Mouse (Mus musculus) effector memory CD4-positive, alpha-beta T cell, adult 5 months (primary cell): Measurements from ENCODE around the gene Klrc2. TPM values are rescaled to one million over a fixed set of nuclear protein-coding genes. Genes with fewer than 3 reads are reported as not detected.

Experiments used
- polyA plus RNA-seq: library from polyadenylated mRNA; unstranded; fragments of 100-300 nt; shearing (Covaris generic); gene quantifications from one replicate; pipeline ENCODE4 v1.2.1, GENCODE M21; 2017

Gene Klrc2
- 5.6 TPM for polyA plus RNA-seq

GRCm38 (mm10) chr6:129660589-129660988 lies at the start of gene Klrc2:
Gene Klrc2, minus strand, starts transcription at chr6:129660689.

DNA sequence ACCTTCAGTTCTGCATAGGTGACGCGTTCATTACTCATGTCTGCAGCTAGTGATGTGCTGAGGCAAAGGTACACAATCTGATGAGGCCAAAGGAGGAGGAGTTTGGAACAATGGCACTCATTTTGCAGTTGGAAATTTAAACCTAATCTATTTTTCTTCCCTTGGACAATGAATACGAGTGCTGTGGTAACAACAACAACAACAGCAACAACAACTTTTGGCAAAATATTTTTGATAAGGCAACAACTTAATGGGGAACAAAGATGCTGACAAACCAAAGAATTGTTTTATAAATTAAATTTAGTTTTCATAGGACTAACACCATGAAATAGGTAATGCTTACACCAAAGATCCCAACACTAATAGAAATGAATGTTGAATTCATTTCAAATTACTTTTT lies 18.4 kb upstream of the Klrc2 start, which contains the start of gene Klrc1:
TSS of gene Klrc1 (minus strand) at position 101 of the 400 bp plus-strand sequence.

DNA sequence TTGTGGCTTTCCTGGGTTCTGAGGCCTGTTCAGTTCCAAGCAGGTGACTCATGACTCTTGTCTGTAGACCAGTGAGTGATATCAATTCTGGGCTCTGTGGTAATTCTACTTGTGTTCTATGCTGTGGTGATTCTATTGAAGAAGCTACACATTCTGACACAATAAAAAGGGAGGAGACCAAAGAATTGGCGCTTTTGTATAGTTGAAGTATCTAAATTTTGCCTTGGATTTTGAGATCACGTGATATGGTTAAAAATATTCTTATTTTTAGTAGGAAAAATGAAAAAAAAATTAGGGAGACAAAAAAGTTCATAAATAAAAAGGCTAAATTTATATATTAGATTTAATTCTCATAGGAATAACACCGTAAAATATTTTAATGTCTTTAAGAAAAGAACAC lies 17.3 kb downstream of the Klrc2 start, which contains the start of gene Klrc3:
TSS of gene Klrc3 (minus strand) at position 101 of the 400 bp plus-strand sequence.

GRCm38 (mm10) chr6:129623735-129624134 lies 36.8 kb downstream of the Klrc2 start, which contains the start of gene Klrk1:
Gene Klrk1, minus strand, starts transcription at chr6:129623864.

Other genes starting within 250 kb of the Klrc2 start
- not detected for gene Clec1a, start 208.7 kb downstream of the Klrc2 start, polyA plus RNA-seq
- 0.10 TPM for gene Olr1, start 153.5 kb downstream of the Klrc2 start, polyA plus RNA-seq
- not detected for gene Tmem52b, start 148.1 kb downstream of the Klrc2 start, polyA plus RNA-seq
- 33.1 TPM for gene Gabarapl1, start 127.5 kb downstream of the Klrc2 start, polyA plus RNA-seq
- 0.51 TPM for gene Klre1, start 82.8 kb downstream of the Klrc2 start, polyA plus RNA-seq
- 29.8 TPM for gene Klrd1, start 68.9 kb downstream of the Klrc2 start, polyA plus RNA-seq
- gene Klrk1, start 36.8 kb downstream of the Klrc2 start, polyA plus RNA-seq: 82.6 TPM
- not detected for gene Klrc3, start 17.4 kb downstream of the Klrc2 start, polyA plus RNA-seq
- 104 TPM for gene Klrc1, start 18.3 kb upstream of the Klrc2 start, polyA plus RNA-seq
- not detected for gene Klri1, start 56.4 kb upstream of the Klrc2 start, polyA plus RNA-seq
- gene Klri2, start 79.8 kb upstream of the Klrc2 start, polyA plus RNA-seq: 0.31 TPM
- gene Gm156, start 123.6 kb upstream of the Klrc2 start, polyA plus RNA-seq: not detected
- gene Gm17631, start 202.0 kb upstream of the Klrc2 start, polyA plus RNA-seq: not detected
- not detected for gene Klra17, start 216.0 kb upstream of the Klrc2 start, polyA plus RNA-seq